Mouse (Mus musculus): ENCODE data around the gene Acvr2a.

GRCm38 (mm10) chr2:48766513-48766912, 47.4 kb upstream of the Acvr2a start:
- TF ChIP-seq GATA1 (IDR thresholded peaks at IDR 0.05; ENCODE audit: borderline replicate concordance, low read length) (no peak), FLI1 (IDR thresholded peaks at IDR 0.05; ENCODE audit: low read length) (no peak)

Data from megakaryocyte, embryonic 14.5 days (primary cell).